Mouse (Mus musculus) lung, adult 2 months (tissue): ENCODE measurements around the gene Hsd17b13.

Experiments used
- CTCF ChIP-seq: fragments of 200-500 bp; IDR thresholded peaks from 2 replicates; pipeline ENCODE4 v1.5.1; 2011; ENCODE audit warnings: mild to moderate bottlenecking, low read length, control low read depth; ENCODE audit not compliant: insufficient read depth
- POLR2A ChIP-seq: fragments of 200-500 bp; IDR thresholded peaks from 2 replicates; pipeline ENCODE4 v1.6.1; 2011; ENCODE audit warnings: low read depth, mild to moderate bottlenecking, control low read depth, low read length, borderline replicate concordance; ENCODE audit errors: extremely low read depth

DNA sequence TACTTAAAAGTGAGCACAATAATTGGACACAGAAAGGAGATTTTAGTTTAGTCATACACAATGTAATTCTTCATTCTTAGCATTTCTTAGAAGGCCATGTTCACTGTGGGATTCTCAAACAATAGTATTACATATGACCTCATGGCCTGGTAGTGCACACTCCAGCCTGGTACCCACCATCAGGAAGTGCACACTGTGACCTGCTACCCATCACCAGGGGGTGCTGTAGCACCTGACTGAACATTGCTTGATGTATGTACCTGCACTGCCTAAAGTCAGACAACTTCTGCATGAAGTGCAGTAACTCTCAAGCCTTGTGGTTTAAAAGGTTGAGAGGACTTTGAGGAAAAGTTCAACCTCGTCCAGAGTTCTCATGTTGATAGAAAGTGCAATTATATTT is 16.4 kb upstream of the Hsd17b13 start:
- TF ChIP-seq POLR2A, result no peak
- peak; percentile 49 for TF ChIP-seq CTCF
